Mouse (Mus musculus): ENCODE measurements at regions not wholly inside any gene's neighbourhood (a gene's known extent, or its start where the extent isn't known, plus 50 kb on each side); places are given as distances from the start of the nearest gene placed in this dataset.

DNA sequence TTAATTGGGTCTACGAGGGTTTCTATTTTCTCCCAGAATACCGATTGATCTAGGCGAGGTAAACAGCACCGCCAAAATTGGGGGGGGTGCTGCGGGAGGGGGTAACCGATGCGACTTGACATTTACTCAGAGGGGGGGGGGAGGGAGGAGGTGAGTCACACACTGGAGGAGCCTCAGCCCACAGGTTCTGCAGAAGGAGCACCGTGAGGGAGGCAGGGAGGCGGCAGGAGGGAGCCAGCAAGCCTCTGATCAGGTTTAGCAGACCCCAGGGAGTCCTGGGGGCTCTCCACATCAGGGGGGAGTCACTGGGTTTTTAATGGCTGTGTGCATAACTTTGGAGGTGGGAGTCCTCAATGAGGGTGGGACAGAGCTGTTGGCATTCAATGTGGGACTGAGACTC, 51.3 kb upstream of the Ier5l start:
- no peak for ATAC-seq (ENCODE audit: poor library complexity, severe bottlenecking)

GRCm38 (mm10) chr2:30525831-30526230, 51.8 kb upstream of the Ier5l start:
- ATAC-seq (ENCODE audit: poor library complexity, severe bottlenecking): no peak

- no peak for ATAC-seq (ENCODE audit: poor library complexity, severe bottlenecking)
Observed at GRCm38 (mm10) chr2:30527495-30527894, 53.5 kb upstream of the Ier5l start.

GRCm38 (mm10) chr2:30532948-30533347, 58.9 kb upstream of the Ier5l start:
- no peak for ATAC-seq (ENCODE audit: poor library complexity, severe bottlenecking)

GRCm38 (mm10) chr2:30533367-30533766, 59.3 kb upstream of the Ier5l start:
- ATAC-seq (ENCODE audit: poor library complexity, severe bottlenecking): no peak

GRCm38 (mm10) chr2:30534485-30534884, 60.4 kb upstream of the Cstad start:
- peak; percentile 66 for ATAC-seq (ENCODE audit: poor library complexity, severe bottlenecking)

GRCm38 (mm10) chr2:30539305-30539704, 55.5 kb upstream of the Cstad start:
- ATAC-seq (ENCODE audit: poor library complexity, severe bottlenecking): no peak

DNA sequence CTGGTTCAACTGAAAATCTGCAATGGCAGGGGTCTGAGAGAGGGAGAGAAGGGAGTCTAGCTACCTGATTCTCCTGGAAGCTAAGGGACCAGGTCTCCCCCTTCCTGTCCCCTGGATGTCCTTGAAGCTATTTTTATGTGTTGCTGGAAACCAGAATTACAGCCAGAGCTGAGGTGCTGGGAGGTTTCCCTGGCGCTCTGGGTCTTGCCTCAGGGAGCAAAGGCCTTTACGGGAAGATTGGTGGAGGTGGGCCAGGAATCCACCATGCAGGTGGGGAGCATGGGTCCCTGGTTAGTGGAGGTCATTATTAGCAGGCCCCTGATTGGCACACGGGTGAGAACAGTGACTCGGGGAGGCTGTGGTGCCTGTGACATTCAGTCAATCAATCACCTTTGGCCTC, 53.3 kb upstream of the Cstad start:
- ATAC-seq (ENCODE audit: poor library complexity, severe bottlenecking): no peak

GRCm38 (mm10) chr2:30544782-30545435, 49.9 kb upstream of the Cstad start:
- peak; percentile 89 for ATAC-seq (ENCODE audit: poor library complexity, severe bottlenecking)
